Mouse (Mus musculus) midbrain, embryonic 16.5 days (tissue): ENCODE results near the gene Tnik. TPM values are rescaled to one million over a fixed set of nuclear protein-coding genes. Genes with fewer than 3 reads are reported as not detected.
A peak's percentile ranks its signal among the peaks of the same experiment; 100 is the strongest.

Source experiments
- ATAC-seq: fragments of 200-750 bp; cut with Nextera tagmentation; 2 replicates; pipeline ENCODE4 v1.8.0; 2017; ENCODE audit warnings: moderate TSS enrichment
- H3K27ac ChIP-seq: fragments of 300-500 bp; sonication (generic); 2 replicates; pipeline ENCODE4 v1.5.1; 2014; ENCODE audit warnings: mild to moderate bottlenecking, low read length, mixed read lengths
- H3K27me3 ChIP-seq: fragments of 300-500 bp; sonication (generic); 2 replicates; pipeline ENCODE4 v1.6.1; 2014; ENCODE audit warnings: low read depth, low read length, mixed read lengths; ENCODE audit not compliant: control insufficient read depth, insufficient read depth
- H3K36me3 ChIP-seq: fragments of 300-500 bp; sonication (generic); 2 replicates; pipeline ENCODE4 v1.6.1; 2014; ENCODE audit warnings: mild to moderate bottlenecking, low read length, moderate library complexity, mixed read lengths; ENCODE audit not compliant: control insufficient read depth, insufficient read depth
- H3K4me1 ChIP-seq: fragments of 300-500 bp; sonication (generic); 2 replicates; pipeline ENCODE4 v1.6.1; 2014; ENCODE audit warnings: mild to moderate bottlenecking, low read length, mixed read lengths; ENCODE audit not compliant: control insufficient read depth, insufficient read depth
- H3K4me2 ChIP-seq: fragments of 300-500 bp; sonication (generic); 2 replicates; pipeline ENCODE4 v1.6.1; 2014; ENCODE audit warnings: mild to moderate bottlenecking, low read length, mixed read lengths
- H3K4me3 ChIP-seq: fragments of 300-500 bp; sonication (generic); 2 replicates; pipeline ENCODE4 v1.5.1; 2014; ENCODE audit warnings: low read depth, mild to moderate bottlenecking, low read length, moderate library complexity, mixed read lengths
- H3K9ac ChIP-seq: fragments of 300-500 bp; sonication (generic); 2 replicates; pipeline ENCODE4 v1.6.1; 2014; ENCODE audit warnings: low read depth, low read length, mixed read lengths
- H3K9me3 ChIP-seq: fragments of 300-500 bp; sonication (generic); replicated peaks from 2 replicates; pipeline ENCODE4 v1.6.1; 2014; ENCODE audit warnings: mild to moderate bottlenecking, low read length, mixed read lengths; ENCODE audit not compliant: control insufficient read depth, poor library complexity, severe bottlenecking
- WGBS: fragments of 180-500 bp; shearing (Covaris S2); extraction: QIAGEN DNeasy Blood & Tissue Kit; methylation state at CpG from one replicate; pipeline ENCODE4 v1.1.7; 2014; 5-methylcytosine and 5-hydroxymethylcytosine counted together
- polyA plus RNA-seq: library from polyadenylated mRNA; unstranded; fragments of >200 nt; fragmentation: Nextera tagmentation; extraction: Ambion mirVana; gene quantifications from 2 replicates; pipeline ENCODE4 v1.2.1, GENCODE M21; 2015

The Tnik gene
- polyA plus RNA-seq, 1 experiment from 2014 or later: 68.2 TPM

DNA sequence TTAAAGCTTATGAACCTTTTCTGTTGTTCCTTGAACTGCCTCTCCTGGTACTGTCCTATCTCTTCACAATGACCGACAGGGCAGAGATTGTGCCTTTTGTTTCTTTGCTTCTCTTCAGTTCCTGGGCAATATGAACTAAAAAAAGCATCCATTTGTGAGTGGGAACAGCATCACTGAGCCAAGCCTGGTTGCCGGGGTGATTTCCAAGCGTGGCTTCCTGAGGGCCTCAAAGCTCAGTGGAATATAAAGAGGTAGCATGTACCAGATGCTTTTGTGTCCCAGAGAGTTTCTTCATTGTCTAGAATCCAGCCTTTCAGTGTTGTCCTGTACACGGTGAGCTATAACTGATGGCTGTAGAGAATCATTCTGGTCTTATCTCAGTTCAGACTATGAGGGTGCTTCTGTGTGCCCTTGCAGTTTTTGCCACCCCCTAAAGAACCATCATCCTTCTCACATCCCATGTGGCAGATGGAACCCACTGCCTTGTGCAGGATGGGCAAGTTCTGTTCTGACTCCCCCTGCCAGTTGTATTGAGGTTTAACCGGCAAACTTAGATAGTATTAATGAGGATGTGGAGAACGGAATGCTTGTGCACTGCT, 246.4 kb downstream of the Tnik start:
- no peak overlapping the region for H3K4me3 ChIP-seq
- H3K36me3 ChIP-seq: peaks cover 3% of the 10 kb centered on the region; the same call in 1 of the 2 replicates
- no peak for ATAC-seq
- no peaks in the 10 kb centered on the region for H3K27me3 ChIP-seq
- 0 out of 2 replicates have a peak overlapping the region, but pooled peaks have one; percentile 28 for H3K27ac ChIP-seq
- H3K4me1 ChIP-seq: peaks cover 5% of the 10 kb centered on the region; the same call in 1 of the 2 replicates
- H3K9ac ChIP-seq: no peak overlapping the region
- no peaks in the 10 kb centered on the region for H3K9me3 ChIP-seq
- WGBS: 45% methylated on average over 6 of the region's 6 CpGs
- H3K4me2 ChIP-seq: no peak overlapping the region

DNA sequence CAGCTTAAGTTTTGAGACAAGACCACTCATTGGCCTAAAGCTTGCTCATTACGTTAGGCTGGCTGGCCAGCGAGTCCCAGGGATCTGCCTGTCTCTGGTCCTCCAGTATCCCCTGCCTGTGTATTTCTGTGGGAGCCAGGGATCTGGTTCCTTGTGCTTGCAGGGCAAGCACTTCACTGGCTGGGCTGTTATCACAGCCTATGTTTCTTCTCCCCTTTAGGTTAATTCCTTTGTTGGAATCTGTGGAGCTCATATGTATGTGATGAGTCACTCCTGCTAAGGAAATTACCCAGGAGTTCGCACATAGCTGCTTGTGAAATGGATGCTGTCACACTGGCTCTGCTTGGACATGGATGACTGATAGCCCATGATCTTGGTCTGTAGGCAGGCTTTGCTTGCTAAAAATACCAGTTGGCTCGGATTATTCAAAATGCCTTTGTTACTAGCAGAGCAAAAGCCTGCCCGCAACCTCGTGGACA, 260.0 kb downstream of the Tnik start:
- Histone ChIP-seq H3K9ac (no peak overlapping the region), H3K36me3 (no peaks in the 10 kb centered on the region), H3K4me2 (no peak overlapping the region), H3K27me3 (no peaks in the 10 kb centered on the region), H3K4me1 (peaks cover 8% of the 10 kb centered on the region; the same call in 1 of the 2 replicates), H3K4me3 (no peak overlapping the region), H3K27ac (peak overlapping the region; percentile 47; the same call in 1 of the 2 replicates), H3K9me3 (no peaks in the 10 kb centered on the region)
- 39% methylated on average over 6 of the region's 6 CpGs for WGBS
- peak; percentile 45; the same call in 1 of the 2 replicates for ATAC-seq

DNA sequence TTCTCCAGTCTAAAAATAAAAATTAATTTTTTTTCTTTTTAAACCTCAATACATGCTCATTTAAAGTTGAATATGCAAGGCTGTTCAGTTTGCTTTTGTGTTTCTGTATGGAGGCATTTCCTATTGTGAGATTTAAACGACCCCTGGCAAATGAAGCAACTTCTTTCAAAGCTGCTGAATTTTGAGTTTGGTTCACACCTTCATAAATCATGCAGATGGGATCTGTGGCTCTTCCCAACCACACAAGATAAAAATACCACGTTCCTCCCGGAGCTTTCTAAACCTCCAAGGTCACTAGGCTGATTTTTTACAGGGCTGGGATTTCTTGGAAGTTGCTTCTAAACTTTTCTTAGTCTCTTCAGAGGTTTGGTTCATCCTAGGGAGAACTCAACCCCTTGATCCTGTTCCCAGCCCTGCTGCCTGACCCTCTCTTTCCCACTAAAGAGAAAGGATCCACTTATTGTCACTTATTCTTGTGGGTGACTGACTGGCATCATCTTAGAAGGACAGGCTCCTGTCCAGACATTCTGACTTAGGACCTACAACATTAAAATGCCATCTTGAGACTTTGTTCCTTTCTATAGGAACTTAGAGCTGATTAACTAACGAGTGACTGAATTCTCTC, 260.6 kb downstream of the Tnik start:
- Histone ChIP-seq H3K4me1 (peaks cover 8% of the 10 kb centered on the region; the same call in 1 of the 2 replicates), H3K9ac (no peak overlapping the region), H3K4me3 (no peak overlapping the region), H3K4me2 (no peak overlapping the region), H3K9me3 (no peaks in the 10 kb centered on the region), H3K36me3 (no peaks in the 10 kb centered on the region), H3K27ac (no peak overlapping the region), H3K27me3 (no peaks in the 10 kb centered on the region)
- WGBS: 55% methylated on average over 4 of the region's 4 CpGs
- no peak for ATAC-seq

DNA sequence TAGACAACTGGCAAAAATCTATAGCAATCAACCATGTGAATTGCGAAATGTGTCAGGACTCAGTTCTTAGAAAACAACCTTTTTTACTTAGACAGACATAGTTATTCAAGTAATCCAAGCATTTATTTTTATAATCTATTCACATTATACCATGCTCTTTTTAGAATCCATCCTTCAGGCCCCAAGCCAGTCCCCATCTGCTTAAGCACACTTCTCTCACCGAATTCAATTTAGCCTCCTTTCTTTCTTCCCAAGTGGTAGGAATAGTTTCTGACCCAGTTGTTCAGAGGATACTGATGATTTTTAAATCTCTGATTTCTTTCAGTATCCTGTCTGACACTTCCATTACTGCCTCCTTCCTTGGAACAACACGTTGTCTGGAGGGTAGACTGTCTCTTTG, 261.5 kb downstream of the Tnik start:
- Histone ChIP-seq H3K27ac (no peak overlapping the region), H3K4me1 (peaks cover 8% of the 10 kb centered on the region; the same call in 1 of the 2 replicates), H3K36me3 (no peaks in the 10 kb centered on the region), H3K9me3 (no peaks in the 10 kb centered on the region), H3K4me3 (no peak overlapping the region), H3K9ac (no peak overlapping the region), H3K27me3 (no peaks in the 10 kb centered on the region), H3K4me2 (no peak overlapping the region)
- 89% methylated on average over 3 of the region's 3 CpGs for WGBS
- no peak for ATAC-seq

DNA sequence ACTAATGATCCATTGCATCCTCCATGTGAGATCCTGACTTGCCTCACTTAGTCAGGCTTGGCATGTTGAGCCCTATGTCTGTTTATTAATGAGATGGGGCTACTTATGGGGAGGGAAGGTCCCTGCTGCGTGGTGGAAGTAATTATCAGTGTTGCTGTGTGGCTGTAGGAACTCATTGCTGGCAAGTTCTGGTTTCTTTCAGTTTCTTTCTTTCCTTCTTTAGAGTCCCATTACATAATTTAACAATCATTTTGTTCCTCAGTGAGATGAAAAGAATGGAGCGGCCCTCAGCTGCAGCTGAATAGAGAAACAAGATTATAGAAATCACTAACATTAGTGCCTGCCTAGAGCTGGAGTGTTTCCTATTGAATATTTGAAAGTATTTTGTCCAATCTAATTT, 263.7 kb downstream of the Tnik start:
- no peak overlapping the region for H3K27ac ChIP-seq
- peaks cover 8% of the 10 kb centered on the region; the same call in 1 of the 2 replicates for H3K4me1 ChIP-seq
- 54% methylated on average over 2 of the region's 2 CpGs for WGBS
- ATAC-seq: no peak
- no peak overlapping the region for H3K9ac ChIP-seq
- no peaks in the 10 kb centered on the region for H3K27me3 ChIP-seq
- H3K36me3 ChIP-seq: no peaks in the 10 kb centered on the region
- H3K4me2 ChIP-seq: no peak overlapping the region
- H3K9me3 ChIP-seq: no peaks in the 10 kb centered on the region
- H3K4me3 ChIP-seq: no peak overlapping the region

DNA sequence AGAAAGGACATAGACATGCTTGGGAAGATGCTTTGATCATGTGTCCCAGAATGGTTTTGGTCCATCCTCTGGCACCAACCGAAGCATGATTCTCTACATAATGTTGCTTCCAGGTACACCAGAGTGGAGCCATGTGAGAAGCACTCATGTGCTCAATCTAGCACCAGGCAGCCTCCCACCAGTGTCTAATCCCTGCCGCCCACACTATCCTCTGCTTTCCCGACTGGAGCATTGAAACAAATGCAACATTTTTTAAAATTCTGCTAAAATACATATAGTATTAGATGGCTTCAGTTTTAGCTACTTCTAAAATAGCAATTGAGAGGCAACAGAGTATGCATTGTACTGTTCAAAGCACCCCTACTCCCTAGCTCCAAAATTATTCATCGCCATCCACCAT, 264.2 kb downstream of the Tnik start:
- Histone ChIP-seq H3K9ac (no peak overlapping the region), H3K4me2 (no peak overlapping the region), H3K36me3 (no peaks in the 10 kb centered on the region), H3K4me3 (no peak overlapping the region), H3K27ac (no peak overlapping the region), H3K4me1 (peaks cover 8% of the 10 kb centered on the region; the same call in 1 of the 2 replicates), H3K9me3 (no peaks in the 10 kb centered on the region), H3K27me3 (no peaks in the 10 kb centered on the region)
- 98% methylated on average over 4 of the region's 4 CpGs for WGBS
- no peak for ATAC-seq

DNA sequence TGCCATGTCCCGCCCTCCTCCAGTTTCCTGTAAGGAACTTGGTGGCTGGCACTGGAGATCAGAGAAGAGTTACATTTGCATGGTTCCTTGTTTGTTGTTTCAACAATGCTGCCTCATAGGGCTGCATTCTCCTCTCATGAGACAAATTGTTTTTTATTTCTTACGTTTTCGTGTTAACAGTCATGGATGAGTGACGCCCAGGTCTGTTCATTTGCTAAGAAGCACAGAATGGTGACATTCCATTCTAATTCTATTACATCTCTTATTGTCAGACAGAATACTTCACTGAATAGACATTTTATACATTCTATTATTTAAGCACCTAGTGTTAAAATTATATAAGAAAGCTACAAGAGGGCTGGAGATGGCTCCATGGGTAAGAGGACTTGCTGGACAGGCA, 266.5 kb downstream of the Tnik start:
- WGBS: 87% methylated on average over 4 of the region's 4 CpGs
- no peak overlapping the region for H3K27ac ChIP-seq
- H3K4me3 ChIP-seq: no peak overlapping the region

DNA sequence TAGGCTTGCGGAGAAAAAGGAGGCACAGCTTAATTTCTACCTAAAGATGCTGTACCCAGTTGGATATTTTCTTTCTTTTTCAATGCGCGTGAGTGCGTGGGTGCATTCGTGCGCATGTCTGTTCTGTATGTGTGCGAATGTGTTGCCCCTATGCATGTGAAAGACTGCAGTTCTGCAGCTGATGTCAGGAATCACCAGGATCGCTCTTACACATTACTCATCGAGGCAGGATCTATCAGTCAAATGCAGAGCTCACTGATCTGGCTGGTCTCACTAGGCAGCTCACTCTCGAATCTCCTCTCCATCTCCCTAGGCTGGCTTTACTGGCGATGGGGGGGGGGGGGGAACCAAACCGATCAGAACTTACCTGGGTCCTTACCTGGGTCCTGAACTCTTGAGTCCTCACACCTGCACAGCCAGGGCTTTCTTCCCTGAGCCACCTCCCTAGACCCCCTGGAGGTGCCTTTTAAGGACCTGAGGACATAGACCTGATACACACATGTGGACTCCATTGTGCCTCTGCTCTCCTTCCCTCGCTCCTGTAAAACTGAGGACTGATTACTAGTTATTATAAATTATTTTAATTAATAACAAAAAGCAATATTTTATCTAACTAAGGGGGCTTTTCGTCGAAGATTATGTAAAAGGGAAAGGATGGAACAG, 268.4 kb downstream of the Tnik start:
- no peaks in the 10 kb centered on the region for H3K9me3 ChIP-seq
- H3K4me3 ChIP-seq: no peak overlapping the region
- no peak overlapping the region for H3K4me2 ChIP-seq
- H3K27ac ChIP-seq: no peak overlapping the region
- no peak overlapping the region for H3K9ac ChIP-seq
- H3K4me1 ChIP-seq: no peaks in the 10 kb centered on the region
- no peaks in the 10 kb centered on the region for H3K27me3 ChIP-seq
- WGBS: 73% methylated on average over 15 of the region's 15 CpGs
- ATAC-seq: peak; percentile 64; the same call in 1 of the 2 replicates
- peaks cover 2% of the 10 kb centered on the region; the same call in 1 of the 2 replicates for H3K36me3 ChIP-seq

More for the DNA sequence above, 266.5 kb downstream of the Tnik start:
- H3K9me3 ChIP-seq: no peaks in the 10 kb centered on the region
- ATAC-seq: no peak
- no peak overlapping the region for H3K9ac ChIP-seq
- no peaks in the 10 kb centered on the region for H3K4me1 ChIP-seq
- peaks cover 2% of the 10 kb centered on the region; the same call in 1 of the 2 replicates for H3K36me3 ChIP-seq
- no peak overlapping the region for H3K4me2 ChIP-seq
- H3K27me3 ChIP-seq: no peaks in the 10 kb centered on the region

DNA sequence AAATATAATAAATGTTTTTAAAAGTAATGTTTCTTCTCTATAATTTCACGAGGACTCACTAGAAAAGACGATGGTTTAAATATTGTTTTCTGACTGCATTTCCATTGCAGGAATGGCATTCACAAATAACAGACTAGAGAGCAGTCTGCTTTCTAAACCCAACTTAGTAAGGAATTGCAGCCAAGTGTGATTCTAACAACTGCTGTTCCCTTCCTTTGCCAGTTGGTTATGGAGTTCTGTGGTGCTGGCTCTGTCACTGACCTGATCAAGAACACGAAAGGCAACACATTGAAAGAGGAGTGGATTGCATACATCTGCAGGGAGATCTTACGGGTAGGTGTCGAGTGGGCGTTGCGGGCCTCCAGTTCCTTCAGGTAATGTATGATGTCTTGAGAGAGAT, 269.7 kb downstream of the Tnik start:
- ATAC-seq: no peak
- H3K27ac ChIP-seq: no peak overlapping the region
- 92% methylated on average over 7 of the region's 7 CpGs for WGBS

More for the DNA sequence above, 269.7 kb downstream of the Tnik start:
- Histone ChIP-seq H3K9me3 (no peaks in the 10 kb centered on the region), H3K4me2 (no peak overlapping the region), H3K9ac (no peak overlapping the region), H3K4me1 (no peaks in the 10 kb centered on the region), H3K4me3 (no peak overlapping the region), H3K27me3 (no peaks in the 10 kb centered on the region), H3K36me3 (peaks cover 2% of the 10 kb centered on the region; the same call in 1 of the 2 replicates)
